Mouse (Mus musculus): ENCODE measurements at regions not wholly inside any gene's neighbourhood (a gene's known extent, or its start where the extent isn't known, plus 50 kb on each side); places are given as distances from the start of the nearest gene placed in this dataset.

DNA sequence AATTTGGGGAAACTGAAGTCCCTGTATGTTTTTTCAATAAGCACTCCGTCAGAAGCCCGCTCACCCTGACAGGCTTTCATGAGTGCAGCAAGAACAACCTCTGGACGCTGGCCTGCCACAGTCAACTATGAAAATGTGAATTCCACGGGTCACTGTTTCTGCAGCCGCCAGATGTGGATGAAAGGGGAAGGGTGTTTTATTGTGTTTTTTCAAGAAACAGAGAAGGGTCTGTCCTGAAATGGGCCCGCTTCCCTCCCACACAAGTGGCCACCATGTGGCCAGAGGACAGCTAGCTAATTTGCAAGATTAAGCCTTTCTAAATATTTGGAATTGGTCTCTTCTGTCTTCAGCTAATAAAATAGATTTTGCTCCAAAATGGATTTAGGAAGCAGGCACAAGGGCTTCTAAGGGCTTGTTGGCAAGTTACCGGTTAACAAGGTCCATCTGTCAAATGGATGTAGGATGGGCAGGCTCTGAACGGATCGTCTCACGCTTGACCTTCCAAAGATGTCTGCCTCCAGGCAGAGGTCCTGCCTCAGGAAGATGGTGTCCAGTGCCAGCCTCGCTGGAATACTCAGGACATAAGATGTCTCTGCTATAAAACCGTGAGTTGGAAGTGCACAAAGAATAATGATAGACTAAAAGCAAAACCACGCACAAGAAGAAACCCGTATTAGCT is 249.8 kb downstream of the Plpp3 start:
- no peaks in the 10 kb centered on the region for H3K4me1 ChIP-seq (ENCODE audit: control insufficient read depth, insufficient read depth, low read length)
- H3K27ac ChIP-seq (ENCODE audit: control insufficient read depth, insufficient read depth, low read depth, low read length), result no peak overlapping the region
- no peaks in the 10 kb centered on the region for H3K27me3 ChIP-seq (ENCODE audit: control insufficient read depth, insufficient read depth, low read length)
- TF ChIP-seq CTCF (IDR thresholded peaks at IDR 0.05; ENCODE audit: control insufficient read depth, insufficient read depth, insufficient replicate concordance, low read depth, low read length), result no peak
- no peak for TF ChIP-seq POLR2A (IDR thresholded peaks at IDR 0.05; ENCODE audit: control insufficient read depth, low read depth, low read length)
- no peak overlapping the region for H3K4me3 ChIP-seq (ENCODE audit: control insufficient read depth, low read depth, low read length)
- H3K36me3 ChIP-seq (ENCODE audit: control insufficient read depth, insufficient read depth, low read length), result no peaks in the 10 kb centered on the region

GRCm38 (mm10) chr4:105408896-105409295 is 251.7 kb downstream of the Plpp3 start:
- TF ChIP-seq CTCF (IDR thresholded peaks at IDR 0.05; ENCODE audit: control insufficient read depth, insufficient read depth, insufficient replicate concordance, low read depth, low read length), result no peak
- no peak for TF ChIP-seq POLR2A (IDR thresholded peaks at IDR 0.05; ENCODE audit: control insufficient read depth, low read depth, low read length)
- Histone ChIP-seq H3K27me3 (ENCODE audit: control insufficient read depth, insufficient read depth, low read length) (no peaks in the 10 kb centered on the region), H3K4me3 (ENCODE audit: control insufficient read depth, low read depth, low read length) (no peak overlapping the region), H3K4me1 (ENCODE audit: control insufficient read depth, insufficient read depth, low read length) (no peaks in the 10 kb centered on the region), H3K36me3 (ENCODE audit: control insufficient read depth, insufficient read depth, low read length) (no peaks in the 10 kb centered on the region), H3K27ac (ENCODE audit: control insufficient read depth, insufficient read depth, low read depth, low read length) (no peak overlapping the region)

DNA sequence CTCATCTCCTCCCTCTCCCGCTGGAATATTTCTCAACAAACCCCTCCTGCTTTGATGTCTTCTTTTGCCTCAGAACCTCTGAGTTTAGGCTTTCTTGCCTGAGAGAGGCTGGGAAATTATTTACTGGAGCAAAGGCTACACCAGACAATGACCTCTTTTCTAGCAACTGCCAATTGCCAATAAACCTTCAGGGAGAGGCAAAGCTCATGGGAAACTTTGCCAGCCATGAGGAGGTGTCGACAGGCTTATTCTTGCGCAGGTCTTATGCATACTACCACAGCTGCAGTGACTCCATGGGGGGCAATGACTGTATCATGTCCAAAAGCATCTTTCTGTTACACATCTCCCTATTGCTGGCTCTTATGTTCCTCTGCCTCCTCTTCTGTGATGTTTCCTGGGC is 260.0 kb downstream of the Plpp3 start:
- no peaks in the 10 kb centered on the region for H3K36me3 ChIP-seq (ENCODE audit: control insufficient read depth, insufficient read depth, low read length)
- no peak for TF ChIP-seq POLR2A (IDR thresholded peaks at IDR 0.05; ENCODE audit: control insufficient read depth, low read depth, low read length)
- no peak for TF ChIP-seq CTCF (IDR thresholded peaks at IDR 0.05; ENCODE audit: control insufficient read depth, insufficient read depth, insufficient replicate concordance, low read depth, low read length)
- no peak overlapping the region for H3K4me3 ChIP-seq (ENCODE audit: control insufficient read depth, low read depth, low read length)
- no peaks in the 10 kb centered on the region for H3K4me1 ChIP-seq (ENCODE audit: control insufficient read depth, insufficient read depth, low read length)
- no peaks in the 10 kb centered on the region for H3K27me3 ChIP-seq (ENCODE audit: control insufficient read depth, insufficient read depth, low read length)
- H3K27ac ChIP-seq (ENCODE audit: control insufficient read depth, insufficient read depth, low read depth, low read length), result no peak overlapping the region

DNA sequence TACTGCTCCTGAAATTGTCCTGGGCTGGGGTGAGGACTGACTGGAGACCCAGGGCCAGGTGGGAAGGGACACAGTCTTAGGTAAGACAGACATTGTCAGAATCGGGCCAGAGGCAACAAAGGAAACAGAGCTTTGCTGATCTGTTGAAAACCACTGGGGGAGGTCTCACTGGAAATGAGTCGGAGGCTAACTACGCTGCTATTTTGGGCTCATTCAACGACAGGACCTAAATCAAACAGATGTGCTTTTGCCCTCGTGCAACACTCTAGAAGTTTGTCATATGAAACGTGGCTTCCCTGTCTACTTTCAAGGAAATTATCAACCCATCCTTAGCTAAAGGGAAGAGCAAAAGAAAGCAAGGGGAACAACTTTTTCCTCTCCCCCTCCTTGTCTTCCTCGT is 265.3 kb downstream of the Plpp3 start:
- Histone ChIP-seq H3K27me3 (ENCODE audit: control insufficient read depth, insufficient read depth, low read length) (no peaks in the 10 kb centered on the region), H3K4me3 (ENCODE audit: control insufficient read depth, low read depth, low read length) (no peak overlapping the region), H3K4me1 (ENCODE audit: control insufficient read depth, insufficient read depth, low read length) (no peaks in the 10 kb centered on the region), H3K36me3 (ENCODE audit: control insufficient read depth, insufficient read depth, low read length) (no peaks in the 10 kb centered on the region), H3K27ac (ENCODE audit: control insufficient read depth, insufficient read depth, low read depth, low read length) (no peak overlapping the region)
- TF ChIP-seq POLR2A (IDR thresholded peaks at IDR 0.05; ENCODE audit: control insufficient read depth, low read depth, low read length) (no peak), CTCF (IDR thresholded peaks at IDR 0.05; ENCODE audit: control insufficient read depth, insufficient read depth, insufficient replicate concordance, low read depth, low read length) (no peak)

GRCm38 (mm10) chr4:105423727-105424201 is 266.6 kb downstream of the Plpp3 start:
- no peak overlapping the region for H3K4me3 ChIP-seq (ENCODE audit: control insufficient read depth, low read depth, low read length)
- H3K4me1 ChIP-seq (ENCODE audit: control insufficient read depth, insufficient read depth, low read length), result no peaks in the 10 kb centered on the region
- no peaks in the 10 kb centered on the region for H3K27me3 ChIP-seq (ENCODE audit: control insufficient read depth, insufficient read depth, low read length)
- no peak for TF ChIP-seq POLR2A (IDR thresholded peaks at IDR 0.05; ENCODE audit: control insufficient read depth, low read depth, low read length)
- TF ChIP-seq CTCF (IDR thresholded peaks at IDR 0.05; ENCODE audit: control insufficient read depth, insufficient read depth, insufficient replicate concordance, low read depth, low read length), result no peak
- H3K27ac ChIP-seq (ENCODE audit: control insufficient read depth, insufficient read depth, low read depth, low read length), result no peak overlapping the region
- H3K36me3 ChIP-seq (ENCODE audit: control insufficient read depth, insufficient read depth, low read length), result no peaks in the 10 kb centered on the region

DNA sequence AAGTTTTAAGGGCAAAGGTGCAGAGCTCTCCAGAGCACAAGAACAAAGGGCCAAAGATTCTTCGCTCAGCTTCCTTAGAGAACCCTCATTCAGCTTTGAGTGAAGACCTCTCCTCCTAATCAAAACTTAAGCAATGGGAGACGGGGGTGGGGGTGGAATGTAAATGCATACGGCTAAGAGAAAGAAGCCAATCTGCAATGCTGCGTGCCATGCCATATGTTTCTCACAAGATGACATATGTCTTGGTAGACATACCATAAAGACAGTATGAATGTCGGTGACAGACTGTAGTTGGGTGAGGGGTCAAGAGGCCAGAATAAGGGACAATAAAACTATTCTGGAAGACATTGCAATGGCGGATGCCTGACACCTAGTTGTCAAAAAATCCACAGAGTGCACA is 267.9 kb downstream of the Plpp3 start:
- TF ChIP-seq POLR2A (IDR thresholded peaks at IDR 0.05; ENCODE audit: control insufficient read depth, low read depth, low read length) (no peak), CTCF (IDR thresholded peaks at IDR 0.05; ENCODE audit: control insufficient read depth, insufficient read depth, insufficient replicate concordance, low read depth, low read length) (no peak)
- no peaks in the 10 kb centered on the region for H3K4me1 ChIP-seq (ENCODE audit: control insufficient read depth, insufficient read depth, low read length)
- H3K27me3 ChIP-seq (ENCODE audit: control insufficient read depth, insufficient read depth, low read length), result no peaks in the 10 kb centered on the region
- no peak overlapping the region for H3K4me3 ChIP-seq (ENCODE audit: control insufficient read depth, low read depth, low read length)
- H3K36me3 ChIP-seq (ENCODE audit: control insufficient read depth, insufficient read depth, low read length), result no peaks in the 10 kb centered on the region
- H3K27ac ChIP-seq (ENCODE audit: control insufficient read depth, insufficient read depth, low read depth, low read length), result no peak overlapping the region

DNA sequence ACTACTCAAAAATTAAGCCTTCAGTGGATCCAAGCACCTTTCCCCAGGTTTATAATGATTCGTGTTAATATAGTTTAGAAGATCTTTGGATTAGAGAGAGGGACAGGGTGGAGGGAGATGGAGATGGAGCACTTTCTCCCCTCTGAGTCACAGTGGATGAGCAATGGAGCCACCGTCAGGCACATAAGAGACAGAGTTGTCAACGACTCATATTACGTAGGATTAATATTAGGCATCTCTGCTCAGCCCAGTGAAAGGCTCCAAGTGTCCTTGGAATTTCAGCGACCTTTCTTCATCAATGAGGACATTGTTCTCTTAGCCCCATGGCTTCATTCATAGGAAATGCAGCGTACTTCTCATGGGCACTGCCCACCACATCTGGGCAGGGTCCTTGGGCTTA is 270.4 kb downstream of the Plpp3 start:
- TF ChIP-seq POLR2A (IDR thresholded peaks at IDR 0.05; ENCODE audit: control insufficient read depth, low read depth, low read length), result no peak
- no peak for TF ChIP-seq CTCF (IDR thresholded peaks at IDR 0.05; ENCODE audit: control insufficient read depth, insufficient read depth, insufficient replicate concordance, low read depth, low read length)
- no peaks in the 10 kb centered on the region for H3K36me3 ChIP-seq (ENCODE audit: control insufficient read depth, insufficient read depth, low read length)
- H3K4me1 ChIP-seq (ENCODE audit: control insufficient read depth, insufficient read depth, low read length), result no peaks in the 10 kb centered on the region
- no peaks in the 10 kb centered on the region for H3K27me3 ChIP-seq (ENCODE audit: control insufficient read depth, insufficient read depth, low read length)
- H3K4me3 ChIP-seq (ENCODE audit: control insufficient read depth, low read depth, low read length), result no peak overlapping the region
- no peak overlapping the region for H3K27ac ChIP-seq (ENCODE audit: control insufficient read depth, insufficient read depth, low read depth, low read length)

Measured in testis, adult 2 months (tissue).